Mouse (Mus musculus): ENCODE measurements around the gene Tomt.

Tomt gene

DNA sequence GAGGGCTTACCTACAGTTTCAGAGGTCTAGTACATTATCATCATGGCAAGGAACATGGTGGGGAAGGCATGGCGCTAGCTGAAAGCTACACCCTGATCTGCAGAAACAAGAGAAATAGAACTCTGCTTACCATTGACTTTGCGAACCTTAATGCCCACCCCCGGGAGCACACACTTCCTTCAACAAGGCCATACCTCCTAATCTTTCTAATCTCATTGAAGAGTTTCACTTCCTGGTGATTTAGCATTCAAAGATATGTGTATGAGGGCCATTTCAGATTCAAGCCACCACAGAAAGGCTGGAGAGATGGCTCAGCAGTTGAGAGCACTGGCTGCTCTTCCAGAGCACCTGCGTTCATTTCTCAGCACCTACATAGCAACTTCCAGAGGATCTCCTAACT lies 49.1 kb downstream of the Tomt start, which contains the start of gene Folr2:
TSS of gene Folr2 (minus strand) at position 101 of the 400 bp plus-strand sequence.
- no peak for DNase-seq (ENCODE audit: low spot score in 2 of 2)

DNA sequence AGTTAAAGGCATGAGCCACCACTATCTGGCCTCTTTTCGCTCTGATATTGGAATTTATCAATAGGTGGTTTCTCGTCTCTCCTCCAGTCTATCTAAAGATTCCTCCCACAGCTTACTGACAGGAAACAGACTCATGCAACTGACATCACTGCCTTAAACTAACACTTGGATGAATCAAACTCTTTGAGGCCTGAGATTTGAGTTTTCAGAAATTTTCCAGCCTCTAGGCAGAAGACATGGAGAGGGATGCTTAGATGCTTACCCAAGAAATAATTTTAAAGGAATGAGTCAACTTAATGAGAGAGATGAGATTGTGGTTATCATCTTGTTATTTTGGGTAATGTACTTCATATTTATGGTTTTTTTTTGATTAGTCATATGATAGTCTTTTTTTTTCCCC lies 52.3 kb downstream of the Tomt start:
- no peak for DNase-seq (ENCODE audit: low spot score in 2 of 2)

DNA sequence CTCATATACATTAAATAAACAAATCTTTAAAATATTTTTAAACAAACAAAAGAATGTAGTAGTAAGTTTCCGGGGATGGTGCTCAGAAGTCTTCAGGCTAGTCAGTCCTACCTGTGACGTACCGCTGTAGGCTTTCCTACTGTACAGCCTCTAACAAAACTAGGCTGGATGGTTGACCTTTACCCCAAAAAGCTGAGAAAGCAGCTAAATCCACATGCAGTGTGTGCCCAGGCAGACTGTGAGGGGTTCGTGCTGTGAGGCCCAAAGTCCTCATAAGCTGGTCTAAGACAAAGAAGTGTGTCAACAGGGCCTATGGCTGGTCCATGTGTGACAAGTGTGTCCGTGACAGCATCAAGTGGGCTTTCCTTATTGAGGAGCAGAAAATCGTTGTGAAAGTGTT lies 53.3 kb downstream of the Tomt start:
- DNase-seq (ENCODE audit: low spot score in 2 of 2) = no peak

DNA sequence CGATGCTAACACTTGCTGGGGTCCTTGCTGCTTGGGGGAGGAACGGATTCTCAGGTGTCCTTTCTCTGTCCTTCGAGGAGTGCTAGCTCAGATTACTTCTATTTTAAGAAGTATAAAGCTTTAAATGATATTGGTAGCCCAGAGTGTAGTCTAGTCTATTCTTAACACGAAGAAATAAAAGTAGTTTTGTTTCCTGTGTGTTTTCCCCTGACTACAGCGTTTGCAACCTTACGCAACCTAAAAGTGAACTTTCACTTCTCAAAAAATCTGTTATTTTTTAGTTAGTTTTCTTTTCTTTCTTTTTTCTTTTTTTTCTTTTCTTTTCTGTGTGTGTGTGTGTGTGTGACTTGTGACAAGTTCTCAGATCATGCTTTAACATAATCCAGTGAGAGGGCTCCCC lies 54.5 kb downstream of the Tomt start:
- no peak for DNase-seq (ENCODE audit: low spot score in 2 of 2)

Measured in spleen, postnatal 14 days (tissue).